Mouse (Mus musculus): ENCODE measurements around the gene U2af1l4. TPM values are rescaled to one million over a fixed set of nuclear protein-coding genes. Genes with fewer than 3 reads are reported as not detected.

The U2af1l4 gene
- polyA plus RNA-seq, 2 experiments: 75.8 to 95.6 TPM

DNA sequence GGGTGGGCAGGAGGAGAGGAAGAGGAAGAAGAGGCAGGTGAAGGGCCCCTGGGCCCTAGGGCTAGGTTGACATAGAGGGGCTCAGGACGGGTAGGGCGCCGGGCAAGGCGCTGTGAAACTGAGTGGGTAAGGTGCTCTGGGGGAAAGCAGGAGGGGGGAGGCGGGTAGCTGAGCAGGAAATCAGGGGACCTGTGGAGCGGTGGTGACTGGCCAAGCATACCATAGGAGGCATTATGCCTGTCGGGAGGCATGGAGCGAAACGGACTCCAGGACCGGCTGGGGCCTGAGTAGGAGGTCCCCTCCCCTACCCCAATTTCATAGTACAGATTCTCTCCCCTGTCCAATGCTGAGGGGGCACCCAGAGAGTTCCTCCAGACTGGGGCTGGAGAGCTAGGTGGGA, 40.2 kb upstream of the U2af1l4 start:
- Histone ChIP-seq H3K4me1 (ENCODE audit: control insufficient read depth, insufficient read depth, low read length) (peaks cover 8% of the 10 kb centered on the region; the same call in 1 of the 2 replicates), H3K4me3 (replicated peaks; ENCODE audit: low read length) (no peak overlapping the region), H3K27me3 (ENCODE audit: control insufficient read depth, insufficient read depth, low read length) (no peaks in the 10 kb centered on the region), H3K27ac (replicated peaks; ENCODE audit: low read depth, low read length) (no peak overlapping the region), H3K9ac (ENCODE audit: low read depth, low read length, severe bottlenecking) (no peak overlapping the region), H3K36me3 (ENCODE audit: control insufficient read depth, insufficient read depth, low read length) (peaks cover 44% of the 10 kb centered on the region), H3K9me3 (ENCODE audit: control insufficient read depth, low read length) (no peaks in the 10 kb centered on the region), H3K4me2 (replicated peaks; ENCODE audit: low read depth, low read length, severe bottlenecking) (no peak overlapping the region)
- no peak for TF ChIP-seq POLR2A (IDR thresholded peaks at IDR 0.05; ENCODE audit: borderline replicate concordance, extremely low read depth, insufficient read depth, insufficient read length)
- 83% methylated on average over 10 of the region's 10 CpGs for WGBS
- DNase-seq (ENCODE audit: low spot score): no peak
- no peak for ATAC-seq (ENCODE audit: low FRiP score, low read depth)

GRCm38 (mm10) chr7:30524487-30524886, 38.6 kb upstream of the U2af1l4 start:
- 71% methylated on average over 6 of the region's 6 CpGs for WGBS
- no peak for ATAC-seq (ENCODE audit: low FRiP score, low read depth)
- TF ChIP-seq POLR2A (IDR thresholded peaks at IDR 0.05; ENCODE audit: borderline replicate concordance, extremely low read depth, insufficient read depth, insufficient read length): no peak
- Histone ChIP-seq H3K4me2 (replicated peaks; ENCODE audit: low read depth, low read length, severe bottlenecking) (no peak overlapping the region), H3K27ac (replicated peaks; ENCODE audit: low read depth, low read length) (no peak overlapping the region), H3K36me3 (ENCODE audit: control insufficient read depth, insufficient read depth, low read length) (peaks cover 59% of the 10 kb centered on the region), H3K9ac (ENCODE audit: low read depth, low read length, severe bottlenecking) (no peak overlapping the region), H3K4me1 (ENCODE audit: control insufficient read depth, insufficient read depth, low read length) (peaks cover 8% of the 10 kb centered on the region; the same call in 1 of the 2 replicates), H3K4me3 (replicated peaks; ENCODE audit: low read length) (no peak overlapping the region), H3K27me3 (ENCODE audit: control insufficient read depth, insufficient read depth, low read length) (no peaks in the 10 kb centered on the region), H3K9me3 (ENCODE audit: control insufficient read depth, low read length) (no peaks in the 10 kb centered on the region)
- DNase-seq (ENCODE audit: low spot score): no peak

GRCm38 (mm10) chr7:30525954-30526353, 37.1 kb upstream of the U2af1l4 start:
- ATAC-seq (ENCODE audit: low FRiP score, low read depth) (no peak; the same call in 1 of the 2 replicates), DNase-seq (ENCODE audit: low spot score) (peak; percentile 46)
- H3K27me3 ChIP-seq (ENCODE audit: control insufficient read depth, insufficient read depth, low read length): no peaks in the 10 kb centered on the region
- no peaks in the 10 kb centered on the region for H3K9me3 ChIP-seq (ENCODE audit: control insufficient read depth, low read length)
- H3K36me3 ChIP-seq (ENCODE audit: control insufficient read depth, insufficient read depth, low read length): peaks cover 71% of the 10 kb centered on the region
- TF ChIP-seq POLR2A (IDR thresholded peaks at IDR 0.05; ENCODE audit: borderline replicate concordance, extremely low read depth, insufficient read depth, insufficient read length): no peak
- 19% methylated on average over 10 of the region's 10 CpGs for WGBS
- peaks cover 8% of the 10 kb centered on the region; the same call in 1 of the 2 replicates for H3K4me1 ChIP-seq (ENCODE audit: control insufficient read depth, insufficient read depth, low read length)
- H3K27ac ChIP-seq (replicated peaks; ENCODE audit: low read depth, low read length): no peak overlapping the region
- no peak overlapping the region for H3K9ac ChIP-seq (ENCODE audit: low read depth, low read length, severe bottlenecking)
- no peak overlapping the region for H3K4me3 ChIP-seq (replicated peaks; ENCODE audit: low read length)
- H3K4me2 ChIP-seq (replicated peaks; ENCODE audit: low read depth, low read length, severe bottlenecking): no peak overlapping the region; the same call in 1 of the 2 replicates

- no peak for TF ChIP-seq POLR2A (IDR thresholded peaks at IDR 0.05; ENCODE audit: borderline replicate concordance, extremely low read depth, insufficient read depth, insufficient read length)
- Histone ChIP-seq H3K4me1 (ENCODE audit: control insufficient read depth, insufficient read depth, low read length) (peaks cover 8% of the 10 kb centered on the region; the same call in 1 of the 2 replicates), H3K36me3 (ENCODE audit: control insufficient read depth, insufficient read depth, low read length) (peaks cover 74% of the 10 kb centered on the region), H3K9me3 (ENCODE audit: control insufficient read depth, low read length) (no peaks in the 10 kb centered on the region), H3K4me2 (replicated peaks; ENCODE audit: low read depth, low read length, severe bottlenecking) (peak overlapping the region; percentile 17; the same call in 1 of the 2 replicates), H3K27ac (replicated peaks; ENCODE audit: low read depth, low read length) (0 out of 2 replicates have a peak overlapping the region, but pooled peaks have one; percentile 20), H3K9ac (ENCODE audit: low read depth, low read length, severe bottlenecking) (peak overlapping the region; percentile 18; the same call in 1 of the 2 replicates), H3K4me3 (replicated peaks; ENCODE audit: low read length) (no peak overlapping the region), H3K27me3 (ENCODE audit: control insufficient read depth, insufficient read depth, low read length) (no peaks in the 10 kb centered on the region)
- ATAC-seq (ENCODE audit: low FRiP score, low read depth) (no peak), DNase-seq (ENCODE audit: low spot score) (no peak)
- 26% methylated on average over 17 of the region's 17 CpGs for WGBS
Observed at GRCm38 (mm10) chr7:30526399-30526798, 36.7 kb upstream of the U2af1l4 start.

- peaks cover 80% of the 10 kb centered on the region for H3K36me3 ChIP-seq (ENCODE audit: control insufficient read depth, insufficient read depth, low read length)
- TF ChIP-seq POLR2A (IDR thresholded peaks at IDR 0.05; ENCODE audit: borderline replicate concordance, extremely low read depth, insufficient read depth, insufficient read length): no peak
- no peak for DNase-seq (ENCODE audit: low spot score)
- no peak overlapping the region for H3K4me2 ChIP-seq (replicated peaks; ENCODE audit: low read depth, low read length, severe bottlenecking)
- H3K27ac ChIP-seq (replicated peaks; ENCODE audit: low read depth, low read length): no peak overlapping the region
- 90% methylated on average over 14 of the region's 14 CpGs for WGBS
- no peak for ATAC-seq (ENCODE audit: low FRiP score, low read depth)
- H3K4me3 ChIP-seq (replicated peaks; ENCODE audit: low read length): no peak overlapping the region
- H3K27me3 ChIP-seq (ENCODE audit: control insufficient read depth, insufficient read depth, low read length): no peaks in the 10 kb centered on the region
- H3K9me3 ChIP-seq (ENCODE audit: control insufficient read depth, low read length): no peaks in the 10 kb centered on the region
- peaks cover 8% of the 10 kb centered on the region; the same call in 1 of the 2 replicates for H3K4me1 ChIP-seq (ENCODE audit: control insufficient read depth, insufficient read depth, low read length)
- 0 out of 2 replicates have a peak overlapping the region, but pooled peaks have one; percentile 18 for H3K9ac ChIP-seq (ENCODE audit: low read depth, low read length, severe bottlenecking)
Observed at GRCm38 (mm10) chr7:30526981-30527380, 36.1 kb upstream of the U2af1l4 start.
